Mouse (Mus musculus) urinary bladder, postnatal 14 days (tissue): Measurements from ENCODE around the gene Snrnp70.
A peak's percentile ranks its signal among the peaks of the same experiment; 100 is the strongest.

ENCODE experiments used
- DNase-seq: peaks from one replicate; pipeline ENCODE4 v3.0.0; 2021; ENCODE audit warnings: low spot score

Snrnp70 gene

GRCm38 (mm10) chr7:45395578-45396336, at the start of gene Snrnp70:
Gene Snrnp70 (minus strand): TSS chr7:45395742.
- peak; percentile 100 for DNase-seq

DNA sequence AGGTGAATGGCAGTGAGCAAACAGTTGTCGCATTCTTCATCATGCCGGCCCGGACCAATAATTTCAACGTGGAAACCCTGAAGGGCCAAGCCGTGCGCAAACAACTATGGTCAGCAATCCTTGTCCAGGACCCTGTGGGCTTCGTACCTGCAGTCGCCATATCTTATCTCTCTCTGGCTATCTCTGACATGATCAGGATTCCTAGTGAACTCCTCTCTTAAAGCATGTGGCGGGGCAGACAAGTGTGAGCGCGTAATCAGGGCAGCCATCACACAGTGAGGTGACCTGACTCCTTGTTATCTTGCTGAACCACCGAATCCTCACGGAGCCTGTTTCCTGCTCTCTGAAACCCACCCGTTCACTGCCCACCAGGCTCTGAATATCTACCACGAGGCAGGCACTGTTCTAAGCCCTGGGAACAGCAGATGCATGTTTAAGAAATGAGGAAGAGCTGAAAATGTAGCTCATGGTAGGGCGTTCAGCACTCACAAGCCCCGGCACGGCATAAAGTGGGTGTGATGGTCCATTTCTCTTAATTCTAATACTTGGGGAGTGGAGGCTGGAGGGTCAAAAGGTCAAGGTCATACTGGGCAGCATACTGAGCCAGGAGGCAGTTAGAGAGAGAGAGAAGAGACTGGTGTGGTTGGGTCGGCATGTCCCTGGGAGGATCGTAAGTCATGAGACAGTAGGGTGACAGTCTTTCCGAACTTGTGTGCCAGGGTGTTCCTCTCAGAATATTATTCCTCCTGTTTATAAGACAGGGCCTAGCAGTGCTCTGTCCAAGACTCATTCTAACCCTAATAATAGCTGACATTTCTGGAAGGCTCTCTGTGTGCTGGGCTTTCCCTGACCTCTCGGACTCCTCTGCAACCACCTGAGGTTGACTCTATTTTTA, 48.2 kb upstream of the Snrnp70 start:
- DNase-seq, result no peak

GRCm38 (mm10) chr7:45437521-45438276, 42.2 kb upstream of the Snrnp70 start, which contains the start of gene Ruvbl2:
Gene Ruvbl2 (minus strand): TSS chr7:45438096.
- peak; percentile 48 for DNase-seq

GRCm38 (mm10) chr7:45437046-45437445, 41.5 kb upstream of the Snrnp70 start:
- no peak for DNase-seq

- no peak for DNase-seq
Measured at GRCm38 (mm10) chr7:45436444-45436843, 40.9 kb upstream of the Snrnp70 start.

- no peak for DNase-seq
Measured at GRCm38 (mm10) chr7:45435038-45435437, 39.5 kb upstream of the Snrnp70 start.

GRCm38 (mm10) chr7:45434203-45435015, 38.9 kb upstream of the Snrnp70 start, which contains the start of gene Gys1:
Gene Gys1 (plus strand): TSS chr7:45434844.
- DNase-seq, result peak; percentile 100

GRCm38 (mm10) chr7:45433835-45434202, 38.3 kb upstream of the Snrnp70 start:
- DNase-seq, result no peak

- no peak for DNase-seq
Measured at GRCm38 (mm10) chr7:45426556-45426955, 31.0 kb upstream of the Snrnp70 start.

DNA sequence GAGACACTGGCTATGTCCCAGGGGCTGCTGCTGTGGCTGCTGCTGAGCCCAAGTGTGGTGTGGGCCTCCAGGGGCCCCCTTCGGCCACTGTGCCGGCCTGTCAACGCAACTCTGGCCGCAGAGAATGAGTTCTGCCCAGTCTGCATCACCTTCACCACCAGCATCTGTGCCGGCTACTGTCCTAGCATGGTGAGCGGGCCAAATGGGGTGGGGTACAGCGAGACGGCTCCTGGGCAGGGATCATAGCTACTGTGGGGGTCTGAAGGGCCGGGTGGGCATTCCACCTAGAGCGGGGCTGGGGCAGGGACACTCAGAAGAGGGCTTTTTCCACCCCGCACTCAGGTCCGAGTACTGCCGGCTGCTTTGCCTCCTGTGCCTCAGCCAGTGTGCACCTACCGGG, 25.7 kb upstream of the Snrnp70 start:
- no peak for DNase-seq

DNA sequence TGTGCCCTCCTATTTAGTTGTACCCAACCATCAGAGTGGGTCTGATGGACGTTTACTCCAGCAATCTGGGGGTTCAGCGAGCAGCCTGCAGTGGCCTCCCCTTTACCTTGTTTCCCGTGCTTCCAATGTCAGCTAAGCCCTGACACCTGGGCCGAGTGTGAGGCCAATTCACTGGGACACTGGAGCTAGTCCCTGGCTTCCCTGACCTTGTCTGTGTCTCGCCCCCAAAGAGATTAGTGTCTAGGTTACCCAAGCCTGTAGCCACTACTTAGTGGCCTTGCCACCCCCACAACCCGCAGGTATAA, 25.0 kb upstream of the Snrnp70 start, which contains the start of gene Lhb:
Gene Lhb (plus strand): TSS at position 206 of the 305 bp plus-strand sequence.
- DNase-seq, result no peak

GRCm38 (mm10) chr7:45419859-45420614, 24.5 kb upstream of the Snrnp70 start:
- no peak for DNase-seq

DNA sequence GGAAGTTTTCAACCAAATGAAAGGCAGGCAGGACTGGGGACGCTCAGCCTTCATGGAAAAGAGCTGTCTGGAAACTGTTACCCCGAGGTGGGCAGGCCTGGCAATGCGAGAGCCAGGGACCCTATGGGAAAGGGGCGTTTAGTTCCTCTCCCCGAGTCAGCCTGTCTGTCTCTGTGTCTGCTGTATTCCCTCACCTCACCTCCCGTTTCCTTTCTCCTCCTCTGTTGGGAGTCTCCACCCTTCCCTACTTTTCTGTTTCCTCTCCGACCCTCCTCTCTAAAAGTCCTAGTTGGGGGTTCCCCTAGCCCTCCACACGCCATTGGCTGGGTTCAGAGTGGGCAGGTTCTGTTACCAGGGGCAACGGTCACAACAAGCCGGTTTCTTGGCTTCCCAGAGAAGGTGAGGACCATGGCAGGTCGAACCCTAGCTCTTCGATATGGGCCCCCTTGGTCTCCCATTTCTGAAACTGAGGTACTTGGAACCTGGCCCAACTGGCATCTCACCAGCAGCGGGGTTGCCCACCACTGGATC, 22.5 kb upstream of the Snrnp70 start:
- no peak for DNase-seq

DNA sequence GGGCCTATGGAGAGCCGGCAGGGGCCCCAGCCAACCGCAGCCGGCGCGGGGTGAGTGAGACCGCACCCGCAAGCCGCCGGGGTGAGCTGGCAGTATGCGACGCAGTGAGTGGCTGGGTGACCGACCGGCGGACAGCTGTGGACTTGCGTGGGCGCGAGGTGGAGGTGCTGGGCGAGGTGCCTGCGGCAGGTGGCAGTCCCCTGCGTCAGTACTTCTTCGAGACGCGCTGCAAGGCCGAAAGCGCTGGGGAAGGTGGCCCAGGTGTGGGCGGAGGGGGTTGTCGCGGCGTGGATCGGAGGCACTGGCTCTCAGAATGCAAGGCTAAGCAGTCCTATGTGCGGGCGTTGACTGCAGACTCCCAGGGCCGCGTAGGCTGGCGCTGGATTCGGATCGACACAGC, 20.1 kb upstream of the Snrnp70 start:
- DNase-seq, result no peak

- DNase-seq, result no peak
Measured at GRCm38 (mm10) chr7:45414740-45415224, 19.2 kb upstream of the Snrnp70 start.

DNA sequence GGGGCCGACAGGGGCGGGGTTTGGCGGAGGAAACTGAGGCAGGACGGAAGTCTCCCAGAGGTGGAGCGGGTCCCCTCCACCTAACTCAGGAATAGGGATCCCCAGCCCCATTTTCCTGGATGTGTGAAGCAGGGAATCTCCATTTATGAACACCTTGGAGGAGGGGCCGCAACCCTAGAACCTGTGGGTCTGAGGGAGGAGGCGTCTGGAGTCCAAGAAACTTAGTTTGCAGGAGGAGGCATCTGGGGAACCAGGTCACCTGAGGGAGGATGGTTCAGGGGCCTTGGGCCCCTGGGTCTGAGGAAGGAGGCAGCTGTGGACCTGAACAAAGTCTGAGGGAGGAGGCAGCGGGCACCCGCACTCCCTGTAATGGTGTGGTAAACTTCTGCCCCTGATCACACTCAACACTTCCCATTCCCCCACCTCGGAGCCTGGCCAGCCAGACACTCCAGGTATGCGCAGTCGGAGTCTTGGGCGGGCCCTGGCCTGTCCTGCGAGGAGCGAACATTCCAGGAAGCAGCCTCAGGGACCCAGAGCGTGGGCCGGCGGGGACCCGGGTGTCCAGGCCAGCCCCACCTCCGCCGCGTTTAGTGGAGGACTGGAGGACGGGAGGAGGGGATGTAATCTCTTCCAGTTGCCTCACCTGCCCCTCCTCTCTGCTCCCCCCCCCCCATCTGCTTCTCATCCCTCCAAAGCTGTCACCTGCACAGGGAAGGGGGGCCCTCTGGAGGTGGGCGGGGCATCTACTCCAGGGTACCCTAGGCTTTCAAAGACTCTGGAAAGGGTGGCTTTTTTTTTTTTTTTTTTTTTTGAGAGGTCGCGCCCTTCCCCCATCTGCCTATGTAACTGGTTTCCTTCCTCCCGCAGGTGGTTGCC, 18.6 kb upstream of the Snrnp70 start:
- DNase-seq, result peak; percentile 80

DNA sequence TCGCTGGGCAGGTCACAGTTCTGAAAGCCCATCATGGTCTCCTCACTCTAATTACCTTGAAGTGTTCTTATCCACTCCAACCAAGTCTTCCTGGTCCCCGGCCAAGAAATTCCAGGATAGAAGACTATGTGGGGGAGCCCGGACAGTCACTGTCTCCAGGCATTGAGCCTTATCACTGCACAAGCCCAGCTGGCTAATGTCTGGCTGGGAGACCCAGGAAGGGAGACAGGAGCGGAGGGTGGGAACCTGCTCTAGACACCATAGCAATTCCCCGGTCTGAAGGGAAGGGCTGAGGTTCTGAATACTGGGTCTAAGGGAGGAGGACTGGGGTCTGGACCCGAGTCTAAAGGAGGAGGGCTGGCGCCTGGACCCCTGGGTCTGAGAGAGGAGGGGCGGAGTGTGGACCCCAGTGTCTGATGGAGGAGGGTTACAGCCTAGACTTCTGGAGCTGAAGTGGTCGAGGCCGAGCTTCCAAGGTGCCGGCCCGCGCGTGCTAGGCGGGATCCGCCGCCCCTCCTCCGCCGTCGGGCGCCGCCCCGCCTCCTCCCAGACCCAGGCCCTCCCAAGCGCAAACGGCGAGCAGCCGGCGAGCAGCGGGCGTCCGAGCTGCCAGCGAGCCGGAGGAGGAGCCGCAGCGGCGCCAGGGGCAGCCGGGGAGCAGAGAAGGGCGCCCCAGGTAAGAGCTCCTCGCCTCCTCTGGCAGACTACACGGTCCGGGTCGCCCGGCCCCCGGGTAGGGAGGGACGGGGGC, 17.7 kb upstream of the Snrnp70 start, which contains the start of gene Ntf5:
Gene Ntf5 (plus strand): TSS at position 583 of the 751 bp plus-strand sequence.
- DNase-seq, result peak; percentile 57

GRCm38 (mm10) chr7:45412421-45412820, 16.9 kb upstream of the Snrnp70 start:
- no peak for DNase-seq
